Mouse (Mus musculus) brain, embryonic 14.5 days (tissue): ENCODE measurements around the gene Ogfr.

Experiments
- CTCF ChIP-seq: fragments of 200-500 bp; IDR thresholded peaks from 2 replicates; pipeline ENCODE4 v1.5.1; 2012; ENCODE audit warnings: inconsistent platforms, mild to moderate bottlenecking, moderate library complexity, borderline replicate concordance; ENCODE audit not compliant: insufficient read depth, insufficient read length; ENCODE audit errors: extremely low read depth
- POLR2A ChIP-seq: fragments of 200-500 bp; IDR thresholded peaks from 2 replicates; pipeline ENCODE4 v1.6.1; 2012; ENCODE audit warnings: mild to moderate bottlenecking, inconsistent platforms, borderline replicate concordance; ENCODE audit not compliant: poor library complexity, insufficient read depth, insufficient read length, severe bottlenecking; ENCODE audit errors: extremely low read depth

DNA sequence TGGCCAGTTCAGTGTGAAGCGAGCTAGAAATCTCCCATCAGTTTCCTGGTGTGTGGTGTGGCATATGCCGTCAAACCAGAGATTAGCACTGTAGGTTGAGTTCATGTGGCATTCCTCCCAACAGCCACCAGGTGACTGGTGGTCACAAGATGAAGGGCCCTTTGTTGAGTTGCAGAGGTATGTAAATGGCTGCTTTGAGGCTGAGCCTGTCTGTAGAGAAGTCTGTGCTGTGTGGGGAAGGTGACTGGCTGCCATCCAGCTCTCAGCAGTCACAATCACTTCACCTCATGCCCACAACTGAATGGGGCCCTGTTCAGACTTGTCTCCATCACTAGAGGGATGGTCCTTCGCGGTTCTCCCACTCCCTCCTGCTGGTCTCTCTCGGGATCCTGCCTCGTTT lies 15.7 kb downstream of the Ogfr start:
- TF ChIP-seq CTCF (no peak), POLR2A (no peak)
